Mouse (Mus musculus) layer of hippocampus, postnatal 25 days (tissue): Measurements from ENCODE around the gene Thegl. TPM values are rescaled to one million over a fixed set of nuclear protein-coding genes. Genes with fewer than 3 reads are reported as not detected.

ENCODE experiments used
- DNase-seq, 2 experiments: peaks; one replicate each; pipeline ENCODE4 v3.0.0; 2022; ENCODE audit warnings: mixed read lengths in 2 of 2, low spot score in 1 of 2; ENCODE audit errors: extremely low spot score in 1 of 2
- total RNA-seq, 2 experiments: library from RNA; stranded (reverse); gene quantifications; 2 replicates each; pipeline ENCODE4 v1.2.3; 2021

The Thegl gene
- total RNA-seq, 2 experiments from 2014 or later = 0.59 to 1.6 TPM

DNA sequence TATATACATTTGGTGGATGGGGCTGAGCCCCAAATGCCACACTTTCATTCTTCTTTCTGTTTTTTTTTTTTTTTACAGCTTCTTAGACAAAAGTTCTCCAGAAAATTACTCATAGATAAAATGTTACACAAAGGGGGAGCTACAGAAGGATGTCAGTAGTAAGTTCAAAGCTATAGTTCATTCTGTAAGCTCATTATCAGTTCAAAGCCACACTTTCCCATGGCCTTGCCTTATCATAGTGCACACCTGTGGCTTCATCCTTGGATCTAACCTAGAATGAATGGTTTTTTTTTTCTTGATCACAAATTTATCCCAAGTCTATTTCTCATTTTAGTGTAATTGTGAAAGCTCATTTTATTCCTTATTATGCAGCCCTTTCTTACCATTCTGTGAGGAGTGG lies 23.6 kb downstream of the Thegl start:
- no peak for DNase-seq

DNA sequence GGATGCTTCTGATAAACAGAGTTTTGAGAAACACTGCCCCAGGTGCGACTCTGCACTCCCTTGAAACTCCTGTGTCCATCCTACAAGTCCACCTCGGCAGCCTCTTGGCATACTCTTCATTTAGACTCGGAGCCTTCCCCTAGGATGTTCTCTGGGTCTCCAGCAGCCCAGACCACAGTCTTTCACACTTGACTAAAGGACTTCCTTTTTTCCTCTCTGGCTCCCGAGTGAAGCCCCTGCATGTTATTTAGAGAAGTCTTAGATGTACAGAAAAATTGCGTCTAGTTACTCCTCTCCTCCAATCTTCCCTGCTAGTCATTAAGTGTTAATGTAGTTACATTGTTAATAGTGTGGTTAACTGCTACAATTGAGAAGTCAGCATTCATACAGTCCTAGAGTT lies 28.5 kb downstream of the Thegl start:
- no peak for DNase-seq

DNA sequence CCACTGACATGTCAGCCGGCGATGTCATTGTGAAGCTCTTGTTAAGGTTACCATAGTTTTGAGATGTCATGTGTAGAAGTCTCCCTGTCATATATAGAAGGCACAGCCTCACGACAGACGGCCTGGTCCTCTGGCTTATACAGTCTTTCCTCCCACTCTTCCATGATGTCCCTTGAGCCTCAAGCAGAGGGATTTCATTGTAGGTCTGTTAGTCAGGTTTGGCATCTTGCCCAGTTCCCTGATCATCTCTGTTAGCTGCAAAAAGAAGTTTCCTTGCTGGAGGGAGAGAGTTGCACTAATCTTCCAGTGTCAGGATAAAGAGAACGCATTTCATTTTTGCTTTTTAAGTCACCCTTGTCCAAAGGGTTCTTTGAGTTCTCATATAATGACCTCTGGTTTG lies 36.8 kb downstream of the Thegl start:
- DNase-seq = no peak

DNA sequence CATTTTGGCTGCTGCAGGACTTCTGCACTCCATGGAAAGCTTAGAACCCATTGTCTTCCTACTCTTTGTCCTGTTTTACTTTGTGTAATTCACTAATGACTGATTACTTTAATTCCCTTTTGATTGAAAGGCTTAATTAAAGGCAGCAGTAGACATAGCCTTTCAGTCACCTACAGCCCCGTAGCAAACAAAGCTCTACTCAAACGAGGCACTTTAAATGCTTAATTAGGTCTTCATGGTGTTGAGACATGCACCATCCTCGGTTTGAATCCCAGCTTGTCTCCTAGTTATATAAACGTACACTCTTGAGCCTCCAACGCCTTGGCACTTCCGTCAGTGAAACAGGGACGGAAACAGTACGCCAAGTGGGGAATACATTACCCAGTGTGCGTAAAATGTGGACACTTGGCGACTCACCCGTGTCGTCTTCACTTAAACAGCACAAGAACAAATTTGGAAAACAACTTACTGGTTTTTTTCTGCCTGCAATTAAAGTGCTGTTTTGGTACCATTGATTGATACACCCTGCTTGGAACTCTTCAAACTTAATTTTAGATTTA lies 41.1 kb downstream of the Thegl start:
- DNase-seq = no peak

DNA sequence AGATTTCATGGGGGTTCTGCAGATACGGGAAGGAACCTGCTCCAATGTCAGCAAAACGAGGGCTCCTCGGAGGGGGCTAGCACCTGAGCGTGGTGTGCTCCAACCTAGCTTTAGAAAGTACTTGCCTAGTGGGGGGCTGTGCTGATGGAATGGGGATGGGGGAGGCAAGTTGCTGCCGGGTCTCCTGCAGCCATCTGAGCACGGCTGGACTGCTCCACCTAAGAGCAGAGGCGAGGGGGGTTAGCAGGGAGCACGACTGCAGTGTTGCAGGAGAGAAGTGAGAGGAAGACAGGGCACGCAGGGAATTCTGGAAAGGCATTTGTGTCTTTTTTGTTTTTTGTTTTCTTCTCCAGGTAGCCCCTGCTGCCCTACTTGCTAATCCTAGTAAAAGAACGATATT lies 44.5 kb downstream of the Thegl start:
- no peak for DNase-seq

DNA sequence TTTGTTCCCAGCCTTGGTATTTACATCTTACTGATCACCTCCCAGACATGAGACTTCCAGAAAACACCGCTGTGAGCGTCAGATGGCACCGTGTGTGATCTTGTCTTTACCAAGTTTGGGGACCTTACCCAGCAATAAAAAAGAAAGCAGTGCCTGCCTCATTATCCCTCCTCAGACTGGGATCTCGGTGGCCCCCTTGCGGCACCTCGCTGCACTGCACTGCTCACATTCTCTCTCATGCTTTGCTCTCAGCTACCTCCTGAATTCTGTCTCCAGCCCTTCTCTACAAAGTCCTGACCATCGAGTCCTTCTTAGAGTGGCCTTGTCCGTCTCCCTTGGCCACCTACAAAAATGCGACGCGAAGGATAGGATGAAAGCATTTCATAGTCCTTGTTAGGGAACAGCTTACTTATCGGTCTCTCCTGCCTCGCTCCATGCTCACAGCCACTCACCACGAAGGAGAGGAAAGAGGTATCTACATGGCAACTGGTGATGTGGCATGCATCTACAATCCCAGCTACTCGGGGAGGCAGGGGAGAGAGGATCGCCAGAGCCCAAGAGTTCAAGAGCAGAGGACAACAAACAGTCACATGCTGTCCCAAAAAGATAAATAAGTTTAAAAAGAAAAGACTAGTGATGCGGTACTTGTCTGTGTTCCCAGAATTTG lies 45.7 kb downstream of the Thegl start:
- peak; percentile 78 to 91 for DNase-seq

DNA sequence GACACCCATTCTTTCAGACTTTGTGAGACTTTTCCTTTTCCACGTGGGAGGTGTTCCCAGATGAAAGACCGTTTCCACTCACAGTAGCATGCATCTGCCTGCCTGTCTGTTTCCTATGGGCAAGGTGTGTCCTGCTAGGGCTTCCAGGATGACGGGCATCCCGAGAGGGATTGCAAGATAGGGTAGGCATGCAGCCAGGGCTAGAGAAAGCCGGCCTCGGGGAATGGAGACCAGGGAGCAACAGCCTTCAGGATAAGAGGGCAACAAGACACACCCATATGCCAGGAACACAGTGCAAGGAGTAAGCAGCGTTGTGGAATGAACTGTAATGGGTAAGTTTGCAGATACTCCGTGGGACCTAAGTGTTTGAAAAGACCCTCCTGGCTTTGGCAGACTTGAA lies 51.5 kb downstream of the Thegl start:
- no peak for DNase-seq

DNA sequence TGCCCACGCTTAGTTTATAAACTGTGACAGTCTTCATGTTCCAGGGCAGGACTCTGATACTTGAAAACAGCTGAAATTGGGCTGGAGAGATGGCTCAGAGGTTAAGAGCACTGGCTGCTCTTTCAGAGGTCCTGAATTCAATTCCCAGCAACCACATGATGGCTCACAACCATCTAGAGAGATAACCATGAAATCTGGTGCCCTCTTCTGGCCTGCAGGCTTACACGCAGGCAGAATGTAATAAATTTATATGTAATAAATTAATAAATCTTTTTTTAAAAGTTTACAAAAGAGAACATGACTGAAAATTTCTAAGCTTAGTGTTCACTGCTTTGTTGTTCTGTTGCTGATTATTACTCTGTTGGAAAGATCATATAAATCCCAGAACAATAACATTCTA lies 55.2 kb downstream of the Thegl start:
- DNase-seq = no peak

DNA sequence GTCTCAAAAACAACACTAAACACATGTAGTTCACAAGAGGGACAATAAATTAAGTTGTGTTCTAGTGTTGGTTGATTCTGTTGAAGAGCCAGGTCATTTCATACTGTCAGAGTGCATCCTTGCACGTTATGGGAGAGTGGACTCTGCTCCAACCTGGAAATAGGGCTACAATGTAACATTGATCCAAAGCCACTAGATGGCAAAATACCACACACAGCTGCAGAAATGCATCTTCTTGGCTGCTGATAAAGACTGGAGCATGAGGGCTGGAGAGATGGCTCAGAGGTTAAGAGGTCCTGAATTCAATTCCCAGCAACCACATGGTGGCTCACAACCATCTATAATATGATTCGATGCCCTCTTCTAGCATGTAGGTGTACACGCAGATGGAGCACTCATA lies 55.8 kb downstream of the Thegl start:
- no peak for DNase-seq

DNA sequence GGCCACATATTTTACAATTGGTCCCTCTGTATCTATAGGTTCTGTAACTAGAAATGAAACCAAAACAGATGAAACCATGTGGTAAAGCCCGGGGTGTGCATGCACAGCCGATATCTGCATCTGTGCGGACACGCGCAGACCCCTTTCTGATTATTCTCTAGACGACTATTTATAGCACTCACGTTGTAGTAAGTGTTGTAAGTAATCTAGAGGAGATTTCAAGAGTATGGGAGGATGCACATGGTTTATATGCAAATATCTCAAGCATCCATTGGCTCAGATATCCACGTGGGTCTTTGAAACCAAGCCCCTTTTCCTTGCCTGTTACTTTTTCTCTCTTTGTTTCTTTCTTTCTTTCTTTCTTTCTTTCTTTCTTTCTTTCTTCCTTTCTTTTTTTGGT lies 58.0 kb downstream of the Thegl start:
- no peak for DNase-seq

DNA sequence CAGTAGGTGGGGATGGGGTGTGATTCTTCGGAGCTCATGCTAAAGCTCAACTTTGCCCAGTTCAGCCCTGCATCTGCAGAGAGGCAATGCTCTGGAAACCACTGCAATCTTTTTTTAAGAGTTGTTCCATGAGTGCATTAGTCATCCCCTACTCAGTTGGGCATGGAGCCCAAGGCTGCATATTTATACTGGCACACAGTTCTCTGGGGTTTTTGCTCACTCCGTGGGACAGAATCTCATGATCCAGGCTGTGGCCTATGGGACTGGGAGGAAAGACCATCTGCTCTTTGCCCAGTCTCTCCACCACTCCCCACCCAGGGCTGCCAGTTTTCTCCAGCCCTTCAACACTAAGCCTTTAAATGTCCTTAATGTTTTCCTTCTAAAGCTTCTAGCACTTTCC lies 59.1 kb downstream of the Thegl start:
- no peak for DNase-seq

DNA sequence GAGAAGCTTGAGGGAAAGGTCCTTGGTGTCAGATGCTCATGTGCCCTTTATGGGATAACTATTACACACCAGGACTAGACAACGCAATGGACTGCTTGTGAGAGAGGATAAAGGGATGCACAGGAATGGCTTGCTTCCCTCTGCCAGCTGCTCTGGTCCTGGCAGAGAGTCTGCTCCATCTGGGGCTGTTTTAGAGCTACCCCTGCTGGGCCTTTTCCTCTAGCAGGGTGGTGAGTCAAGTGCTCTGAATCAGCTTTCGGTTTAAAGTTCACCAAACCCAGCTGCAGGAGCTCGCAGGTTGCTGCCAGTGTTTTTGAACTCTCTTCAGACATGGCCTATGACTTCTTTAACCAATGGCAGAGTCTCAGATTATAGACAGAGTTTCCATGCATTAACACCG lies 60.1 kb downstream of the Thegl start:
- DNase-seq = no peak

DNA sequence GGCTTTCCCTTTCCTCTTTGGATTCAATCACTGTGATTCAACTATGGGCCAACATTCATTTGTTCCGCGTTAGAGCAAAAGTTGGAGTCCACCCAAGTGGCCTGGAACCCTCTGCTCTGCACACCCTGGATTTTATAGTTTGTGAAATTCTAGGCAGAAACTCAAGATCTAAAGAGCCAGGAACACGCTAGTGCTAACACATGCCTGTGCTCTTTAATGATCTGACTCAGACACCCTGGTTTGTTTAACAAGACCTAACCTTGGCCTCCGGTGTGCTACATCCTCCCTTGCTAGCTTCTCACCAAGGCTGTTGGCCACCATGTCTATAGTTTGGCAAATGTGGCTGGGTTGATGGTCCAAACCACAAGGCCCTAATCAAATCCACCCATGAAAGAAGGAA lies 64.9 kb downstream of the Thegl start:
- DNase-seq = no peak

DNA sequence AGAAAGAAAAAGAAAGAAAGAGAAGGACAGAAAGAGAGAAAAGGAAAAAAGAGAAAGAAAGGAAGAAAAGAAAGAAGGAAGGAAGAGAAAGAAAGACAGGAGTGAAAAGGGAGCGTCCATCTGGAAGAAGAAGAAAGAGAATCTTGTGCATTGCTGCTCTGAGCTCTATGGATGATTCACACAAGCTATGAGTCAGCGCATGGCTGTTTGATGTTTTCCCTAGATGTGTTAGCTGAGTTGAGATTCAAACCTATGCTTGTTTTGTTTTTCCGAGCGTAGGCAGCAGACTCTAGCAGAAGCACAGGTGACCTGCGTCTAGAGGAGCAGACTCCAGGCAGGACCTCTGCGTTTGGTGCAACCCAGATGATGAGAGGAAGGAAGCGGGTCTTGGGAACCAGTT lies 66.9 kb downstream of the Thegl start:
- no peak for DNase-seq

DNA sequence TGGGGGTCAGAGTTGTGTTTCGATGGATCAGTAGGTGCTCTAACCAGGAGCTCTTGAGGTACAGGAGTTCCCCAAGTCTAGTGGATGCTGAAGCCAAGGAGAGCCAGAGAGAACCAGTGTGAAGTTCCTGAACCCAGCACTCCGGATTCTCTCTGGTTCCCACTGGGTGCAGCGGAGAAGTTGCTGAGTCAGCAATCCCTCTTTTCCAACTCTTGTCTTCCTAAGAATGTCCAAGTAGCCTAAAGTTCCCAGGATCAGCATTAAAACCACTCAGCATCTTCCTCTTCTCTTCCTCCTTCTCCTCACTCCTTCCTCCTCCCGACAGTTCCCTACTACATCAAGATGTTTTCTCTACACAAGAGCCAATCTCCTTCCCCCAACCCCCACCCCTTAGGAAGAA lies 68.6 kb downstream of the Thegl start:
- DNase-seq = no peak

DNA sequence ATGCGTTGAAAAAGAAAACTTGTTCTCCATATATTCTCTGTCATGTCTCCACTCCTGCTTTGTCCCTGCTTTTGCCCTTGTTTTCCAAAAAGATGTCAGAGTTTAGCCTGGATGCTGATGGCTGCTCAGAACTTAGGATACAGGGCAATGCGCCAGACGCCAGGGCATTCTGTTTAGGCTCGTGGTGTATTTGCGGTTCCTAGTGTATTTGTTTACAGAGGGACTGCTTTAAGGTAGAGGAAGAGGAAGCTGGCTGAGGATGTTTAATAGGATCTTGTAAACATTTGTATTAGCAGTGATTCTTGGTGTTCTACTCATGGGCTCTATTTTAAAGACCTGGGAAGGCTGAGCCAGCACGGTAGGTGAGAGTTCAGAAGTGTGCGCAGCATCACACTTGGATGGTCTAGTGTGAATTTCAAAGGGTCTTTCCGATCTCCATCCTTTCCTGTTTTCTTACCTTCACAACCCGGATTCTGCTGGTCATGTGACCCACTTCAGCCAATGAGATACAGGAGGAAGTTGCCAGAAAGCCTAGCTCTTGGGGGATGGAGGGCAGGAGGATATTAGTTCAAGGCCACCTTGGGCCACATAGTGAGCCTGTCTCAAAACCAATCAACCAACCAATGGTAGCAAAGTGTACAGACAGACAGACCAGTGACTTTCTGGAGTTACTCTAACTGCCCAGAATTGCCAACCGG lies 70.1 kb downstream of the Thegl start:
- DNase-seq = no peak

DNA sequence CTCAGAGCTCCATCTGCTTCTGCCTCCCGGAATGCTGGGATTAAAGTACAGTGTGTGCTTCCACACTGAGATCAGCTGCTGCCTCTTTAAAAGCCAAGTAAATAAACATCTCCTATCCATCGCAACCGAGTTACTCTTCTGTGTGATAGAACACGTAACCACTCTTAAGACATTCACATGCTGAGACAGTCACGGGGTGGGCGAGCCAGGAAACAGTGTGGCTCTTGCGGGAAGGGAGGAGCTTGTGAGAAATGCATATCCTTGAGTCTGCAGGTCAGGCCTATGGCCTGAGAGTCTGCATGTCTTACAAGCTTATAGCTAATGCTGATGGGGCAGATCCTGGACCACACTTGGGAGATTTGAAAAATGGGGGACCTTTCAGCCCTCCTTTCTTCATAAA lies 70.7 kb downstream of the Thegl start:
- DNase-seq = no peak

DNA sequence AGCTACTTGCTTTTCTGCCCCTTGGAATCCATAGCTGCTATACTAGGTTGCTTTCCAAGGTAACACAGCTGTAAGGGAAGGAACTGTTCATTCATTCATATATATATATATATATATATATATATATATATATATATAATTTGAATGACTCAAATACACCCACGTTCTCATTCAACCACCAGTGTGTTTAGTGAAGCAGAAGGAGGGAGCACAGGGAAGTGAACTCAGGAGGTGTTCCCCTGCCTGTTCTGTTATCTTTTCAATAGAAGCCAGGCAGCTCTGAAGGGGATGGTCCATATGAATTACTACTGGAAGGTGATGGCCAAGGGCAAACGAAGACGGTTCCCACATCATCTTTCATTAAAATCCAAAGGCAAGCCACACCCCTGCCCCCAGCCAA lies 71.3 kb downstream of the Thegl start:
- no peak for DNase-seq

DNA sequence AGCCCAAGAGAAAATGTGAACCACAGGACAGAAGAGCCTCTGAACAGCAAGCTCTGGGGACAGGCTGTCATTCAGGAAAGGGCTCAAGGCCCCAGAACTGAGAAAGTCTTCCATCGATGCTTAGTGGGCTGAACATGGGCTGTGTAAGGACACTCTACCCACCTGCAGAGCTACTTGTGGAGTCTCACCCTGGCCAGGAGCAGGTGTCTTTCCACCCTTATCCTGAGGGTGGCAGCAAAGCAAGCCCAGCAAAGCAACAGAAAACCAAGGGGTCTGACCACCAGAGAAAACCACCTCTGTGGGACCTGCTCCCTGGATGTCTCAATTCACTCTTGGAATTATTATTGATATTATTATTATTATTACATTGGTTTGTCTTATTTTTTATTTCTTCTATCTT lies 73.5 kb downstream of the Thegl start:
- DNase-seq = peak in 1 of 2 experiments; percentile 69

DNA sequence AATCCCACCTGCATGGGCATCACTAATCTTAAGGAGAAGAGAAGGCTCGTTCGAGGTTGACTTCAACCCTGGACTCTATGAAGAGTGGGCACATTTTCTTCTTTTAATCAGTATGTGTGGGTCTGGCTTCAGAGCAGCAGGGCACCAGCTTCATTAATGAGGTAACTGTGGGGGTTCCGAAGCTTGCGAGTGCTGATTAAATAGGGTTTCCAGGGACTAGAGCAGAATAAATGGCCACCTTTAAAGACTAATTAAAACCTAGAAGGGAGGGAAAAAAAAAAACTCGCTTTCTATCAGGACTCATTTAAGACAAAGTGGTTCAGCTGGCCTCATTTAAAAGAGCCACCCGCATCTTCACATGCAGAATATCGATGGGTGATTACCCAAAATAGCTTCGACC lies 74.1 kb downstream of the Thegl start:
- no peak for DNase-seq

DNA sequence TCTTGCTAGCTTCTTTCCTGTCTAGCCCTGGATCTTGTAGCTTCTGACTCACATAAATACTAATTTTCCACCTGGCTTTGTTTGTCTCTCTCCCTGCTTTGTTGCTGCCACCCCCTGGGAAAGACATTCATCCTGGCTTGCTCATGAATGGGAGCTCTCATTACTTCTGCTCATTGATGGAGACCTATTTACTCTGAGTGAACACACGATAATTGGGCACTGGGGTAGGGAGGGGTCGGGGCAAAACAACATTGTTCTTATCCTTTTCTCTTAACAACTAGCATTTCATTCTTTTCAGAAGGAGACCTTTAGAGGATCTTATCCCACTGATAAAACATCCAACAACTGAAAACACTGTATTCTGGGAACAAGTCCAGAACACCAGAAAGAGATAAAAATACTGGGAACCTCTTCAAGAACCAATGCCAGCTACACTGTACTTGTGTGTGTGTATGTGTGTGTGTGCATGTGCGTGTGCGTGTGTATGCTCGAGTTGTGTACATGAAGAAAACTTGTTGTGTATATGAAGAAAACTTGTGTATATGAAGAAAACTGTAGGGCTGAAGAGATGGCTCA lies 74.8 kb downstream of the Thegl start:
- DNase-seq = no peak

DNA sequence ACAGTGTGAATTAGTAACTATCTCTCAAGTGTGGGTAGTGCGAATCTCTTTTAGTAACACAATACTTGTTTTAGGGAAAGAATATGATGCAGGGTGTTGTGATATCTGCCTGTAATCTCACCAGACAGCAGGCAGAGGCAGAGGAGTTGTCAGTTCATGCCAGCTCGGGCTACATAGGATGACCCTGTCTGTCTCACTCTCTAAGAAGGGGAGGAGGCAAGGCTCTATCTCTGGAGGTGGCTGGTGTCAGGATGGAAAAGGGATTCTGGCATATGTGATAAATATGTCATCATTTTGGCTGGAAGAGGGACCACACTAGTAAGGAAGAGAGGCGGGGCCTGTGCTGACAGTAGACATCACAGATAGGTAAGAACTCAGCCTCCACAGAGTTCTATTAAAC lies 76.1 kb downstream of the Thegl start:
- no peak for DNase-seq
